Mouse (Mus musculus) lung, adult 2 months (tissue): ENCODE results near the gene Zbtb5.

Experiments
- CTCF ChIP-seq: fragments of 200-500 bp; IDR thresholded peaks from 2 replicates; pipeline ENCODE4 v1.5.1; 2011; ENCODE audit warnings: mild to moderate bottlenecking, low read length, control low read depth; ENCODE audit not compliant: insufficient read depth
- POLR2A ChIP-seq: fragments of 200-500 bp; IDR thresholded peaks from 2 replicates; pipeline ENCODE4 v1.6.1; 2011; ENCODE audit warnings: low read depth, mild to moderate bottlenecking, control low read depth, low read length, borderline replicate concordance; ENCODE audit errors: extremely low read depth

DNA sequence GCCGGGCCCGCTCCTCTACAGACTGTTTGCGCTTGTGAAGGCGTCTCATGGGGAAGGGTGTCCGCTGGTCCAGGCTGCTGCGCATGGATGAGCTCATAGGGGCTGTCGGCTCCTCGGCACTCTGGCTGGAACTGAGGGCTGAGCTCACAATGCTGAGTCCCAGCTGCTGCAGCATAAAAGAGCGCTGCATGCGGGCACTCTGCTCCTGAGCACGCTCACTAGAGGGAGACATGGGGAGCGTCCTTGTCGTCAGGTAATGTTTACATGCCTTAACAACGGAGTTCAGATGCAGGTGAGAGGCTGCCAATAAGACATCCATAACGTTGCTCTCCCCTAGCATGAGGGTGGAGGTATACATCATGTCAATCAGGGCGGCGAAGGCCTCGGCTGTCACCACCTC, 17.4 kb downstream of the Zbtb5 start:
- no peak for TF ChIP-seq CTCF
- TF ChIP-seq POLR2A, result no peak
